38 mouse cellular contexts compared by ENCODE assay signal in the genomic region with DNA sequence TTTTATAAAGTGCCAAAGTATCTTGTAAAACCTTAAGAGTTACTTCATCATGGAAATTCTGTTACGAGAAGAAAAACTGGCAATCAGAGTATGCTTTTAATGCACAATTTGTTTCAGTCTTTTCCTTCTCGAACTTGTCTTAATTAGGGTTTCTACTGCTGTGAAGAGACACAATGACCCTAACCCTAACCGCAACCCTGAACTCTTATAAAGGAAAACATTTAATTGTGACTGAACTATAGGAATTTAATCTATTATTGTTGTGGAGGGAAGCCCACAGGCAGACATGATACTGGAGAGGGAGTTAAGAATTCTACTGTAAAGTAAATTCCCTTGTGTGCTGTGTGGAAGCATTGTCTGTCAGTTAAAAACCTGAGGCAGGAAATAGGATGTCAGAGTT. TPM values are rescaled to one million over a fixed set of nuclear protein-coding genes. Genes with fewer than 3 reads are reported as not detected.
"Had no signal": no experiment of that assay in that cellular context is flagged by ENCODE, and none has a peak within 500 bp of the region (broad histone marks: within the 10 kb centered on the region; RNA-seq: fewer than 3 reads in every experiment).

No protein-coding gene starts in this region.

- H3K4me3 ChIP-seq: left cerebral cortex, adult 2 months; limb, embryonic 10.5 days; limb, embryonic 12.5 days; limb, embryonic 13.5 days; limb, embryonic 15.5 days; liver, embryonic 12.5 days; liver, embryonic 13.5 days; liver, embryonic 15.5 days; lung, embryonic 15.5 days; megakaryocyte, embryonic 14.5 days; midbrain, embryonic 10.5 days; midbrain, embryonic 12.5 days; midbrain, embryonic 13.5 days; midbrain, embryonic 15.5 days; myocyte; neural tube, embryonic 12.5 days had no signal

- H3K4me2 ChIP-seq: limb, embryonic 12.5 days; limb, embryonic 13.5 days; limb, embryonic 15.5 days; liver, embryonic 11.5 days; liver, embryonic 12.5 days; liver, embryonic 13.5 days; liver, embryonic 15.5 days; lung, embryonic 14.5 days; lung, embryonic 15.5 days; midbrain, embryonic 12.5 days; midbrain, embryonic 13.5 days; midbrain, embryonic 15.5 days; neural tube, embryonic 12.5 days had no signal

- ATAC-seq: liver, embryonic 12.5 days; liver, postnatal 0 days; lung, postnatal 0 days; midbrain, embryonic 13.5 days; midbrain, embryonic 15.5 days; midbrain, embryonic 16.5 days had no signal

- DNase-seq: left cerebral cortex, postnatal 4 days; liver; liver, embryonic 13.5 days; liver, postnatal 0 days; lung, adult 18-20 months; lung, adult 2 months; lung, embryonic 14.5 days; lung, postnatal 10 days; lung, postnatal 14 days; lung, postnatal 36 days; lung, postnatal 4 days had no signal

- H3K36me3 ChIP-seq: limb, embryonic 10.5 days; limb, embryonic 12.5 days; limb, embryonic 13.5 days; limb, embryonic 15.5 days; liver, embryonic 12.5 days; liver, embryonic 13.5 days; liver, embryonic 15.5 days; lung, embryonic 15.5 days; midbrain, embryonic 10.5 days; midbrain, embryonic 12.5 days; midbrain, embryonic 13.5 days; midbrain, embryonic 15.5 days; neural tube, embryonic 12.5 days had no signal

- H3K9ac ChIP-seq: limb, embryonic 12.5 days; limb, embryonic 13.5 days; limb, embryonic 15.5 days; liver, embryonic 12.5 days; liver, embryonic 13.5 days; liver, embryonic 14.5 days; liver, embryonic 15.5 days; liver, postnatal 0 days; lung, embryonic 14.5 days; lung, embryonic 15.5 days; midbrain, embryonic 12.5 days; midbrain, embryonic 13.5 days; midbrain, embryonic 15.5 days; neural tube, embryonic 12.5 days had no signal

- H3K27me3 ChIP-seq: limb, embryonic 12.5 days; limb, embryonic 13.5 days; limb, embryonic 15.5 days; liver, embryonic 12.5 days; liver, embryonic 13.5 days; liver, embryonic 15.5 days; lung, embryonic 15.5 days; megakaryocyte, embryonic 14.5 days; midbrain, embryonic 12.5 days; midbrain, embryonic 13.5 days; midbrain, embryonic 15.5 days; neural tube, embryonic 12.5 days had no signal

- H3K27ac ChIP-seq: left cerebral cortex, adult 2 months; limb, embryonic 10.5 days; limb, embryonic 12.5 days; limb, embryonic 13.5 days; limb, embryonic 15.5 days; liver, embryonic 12.5 days; liver, embryonic 13.5 days; liver, embryonic 14.5 days; liver, embryonic 15.5 days; lung, embryonic 15.5 days; macrophage; midbrain, embryonic 10.5 days; midbrain, embryonic 12.5 days; midbrain, embryonic 13.5 days; midbrain, embryonic 15.5 days; neural tube, embryonic 12.5 days had no signal

- H3K9me3 ChIP-seq: limb, embryonic 10.5 days; limb, embryonic 12.5 days; limb, embryonic 13.5 days; limb, embryonic 15.5 days; liver, embryonic 12.5 days; liver, embryonic 13.5 days; liver, embryonic 15.5 days; lung, embryonic 15.5 days; megakaryocyte, embryonic 14.5 days; midbrain, embryonic 10.5 days; midbrain, embryonic 12.5 days; midbrain, embryonic 13.5 days; midbrain, embryonic 15.5 days; neural tube, embryonic 12.5 days had no signal

- H3K4me1 ChIP-seq: limb, embryonic 15.5 days; liver, embryonic 12.5 days; liver, embryonic 13.5 days; liver, embryonic 15.5 days; lung, embryonic 15.5 days; midbrain, embryonic 12.5 days; midbrain, embryonic 13.5 days; midbrain, embryonic 15.5 days; neural tube, embryonic 12.5 days had no signal

RNA-seq across cellular contexts. Expression of gene Speer4f1, which starts 41.2 kb away (rescaled TPM):
- polyA plus RNA-seq: limb, embryonic 10.5 days; limb, embryonic 11.5 days; limb, embryonic 12.5 days; limb, embryonic 13.5 days; limb, embryonic 14.5 days; limb, embryonic 15.5 days; liver, adult 2 months; liver, embryonic 11.5 days; liver, embryonic 12.5 days; liver, embryonic 13.5 days; liver, embryonic 14.5 days; liver, embryonic 15.5 days; liver, embryonic 16.5 days; liver, postnatal 0 days; lung, embryonic 14.5 days; lung, embryonic 15.5 days; lung, embryonic 16.5 days; lung, postnatal 0 days; macrophage; midbrain, embryonic 10.5 days; midbrain, embryonic 12.5 days; midbrain, embryonic 13.5 days; midbrain, embryonic 15.5 days; midbrain, embryonic 16.5 days; midbrain, postnatal 0 days; myocyte; neural tube, embryonic 11.5 days; neural tube, embryonic 12.5 days had no signal
